Comparison of ENCODE assay signal across 8 mouse cellular contexts in genomic region chr17:36270956-36271585, GRCm38 (mm10). TPM values are rescaled to one million over a fixed set of nuclear protein-coding genes. Genes with fewer than 3 reads are reported as not detected.
A peak's percentile ranks its signal among the peaks of the same experiment; 100 is the strongest.
DNase-seq lines count a peak whose midpoint lies in the region; ATAC-seq and TF ChIP-seq lines count a peak whose summit lies in the region.

No protein-coding gene starts in this region.

- DNase-seq in adipocyte (ENCODE audit: low spot score): peak; percentile 86
- DNase-seq in gastrocnemius, adult 2 months: peak; percentile 93
- peak; percentile 83 to 92 for DNase-seq in left cerebral cortex, adult 18-20 months (ENCODE audit: low spot score in 2 of 2)
- peak; percentile 92 for DNase-seq in lung, postnatal 4 days
- peak; percentile 94 for DNase-seq in retina, postnatal 1 day
- DNase-seq in thymus, postnatal 4 days: peak; percentile 95

- peak overlapping the region; percentile 80 for H3K4me3 ChIP-seq in gastrocnemius, adult 2 months
- H3K4me3 ChIP-seq in hindbrain, embryonic 16.5 days (ENCODE audit: low read length): peak overlapping the region; percentile 95

- H3K4me1 ChIP-seq in hindbrain, embryonic 16.5 days (ENCODE audit: control insufficient read depth, insufficient read depth, low read depth, low read length): peaks cover 30% of the 10 kb centered on the region

- no peaks in the 10 kb centered on the region for H3K9me3 ChIP-seq in hindbrain, embryonic 16.5 days (ENCODE audit: control insufficient read depth, low read length)

- intact Hi-C loops in gastrocnemius, adult 2 months (cut with DNase I): loop anchor here (10.0 kb wide), 1 partner anchor 684 kb away; the partner anchor contains the start of genes Ppp1r11, Znrd1 and Znrd1as

- H3K27me3 ChIP-seq in hindbrain, embryonic 16.5 days (replicated peaks; ENCODE audit: control insufficient read depth, insufficient read depth, low read length): no peaks in the 10 kb centered on the region

- H3K4me2 ChIP-seq in hindbrain, embryonic 16.5 days (ENCODE audit: low read length): peak overlapping the region; percentile 92

- ATAC-seq in common myeloid progenitor, adult 5-6 weeks (replicated peaks; ENCODE audit: low read depth, poor library complexity, severe bottlenecking): peak; percentile 69
- peak; percentile 93 for ATAC-seq in hindbrain, embryonic 16.5 days

- peak overlapping the region; percentile 96 for H3K9ac ChIP-seq in hindbrain, embryonic 16.5 days (ENCODE audit: low read depth, low read length)

- WGBS in hindbrain, embryonic 16.5 days: under 1% methylated on average over 58 of the region's 84 CpGs

- TF ChIP-seq CTCF in gastrocnemius, adult 2 months (IDR thresholded peaks at IDR 0.05): no peak

- H3K27ac ChIP-seq in gastrocnemius, adult 2 months: peak overlapping the region; percentile 100
- H3K27ac ChIP-seq in hindbrain, embryonic 16.5 days (ENCODE audit: low read depth, low read length): peak overlapping the region; percentile 99

- peaks cover 13% of the 10 kb centered on the region for H3K36me3 ChIP-seq in hindbrain, embryonic 16.5 days (ENCODE audit: control insufficient read depth, insufficient read depth, low read length)

RNA-seq across cellular contexts. Expression of gene Trim39, which starts 1.0 kb away (rescaled TPM):
- 12.8 and 18.4 TPM in 2 replicates for total RNA-seq in common myeloid progenitor, adult 5-6 weeks (2017)
- total RNA-seq in gastrocnemius, adult 2 months (2021): 1 to 10 TPM; 7.3 to 7.4 TPM
- 22.1 and 25.4 TPM in 2 replicates for polyA plus RNA-seq in hindbrain, embryonic 16.5 days (2015; fragmentation: Nextera tagmentation; extraction: Ambion mirVana)
- total RNA-seq in left cerebral cortex, adult 18-20 months (2021): 10 to 100 TPM; 22.9 to 25.7 TPM

RNA-seq across cellular contexts. Expression of gene Rpp21, which starts 13.2 kb away (rescaled TPM):
- 19.6 and 21.1 TPM in 2 replicates for total RNA-seq in common myeloid progenitor, adult 5-6 weeks (2017)
- 10 to 100 TPM; 36.5 to 41.1 TPM for total RNA-seq in gastrocnemius, adult 2 months (2021)
- 117 and 131 TPM in 2 replicates for polyA plus RNA-seq in hindbrain, embryonic 16.5 days (2015; fragmentation: Nextera tagmentation; extraction: Ambion mirVana)
- total RNA-seq in left cerebral cortex, adult 18-20 months (2021): 10 to 100 TPM; 39.3 to 43.6 TPM

RNA-seq across cellular contexts. Expression of gene H2-M10.2, which starts 15.2 kb away (rescaled TPM):
- not detected in 2 replicates for total RNA-seq in common myeloid progenitor, adult 5-6 weeks (2017)
- not detected for total RNA-seq in gastrocnemius, adult 2 months (2021)
- 0.14 and 0.19 TPM in 2 replicates for polyA plus RNA-seq in hindbrain, embryonic 16.5 days (2015; fragmentation: Nextera tagmentation; extraction: Ambion mirVana)
- not detected for total RNA-seq in left cerebral cortex, adult 18-20 months (2021)

RNA-seq across cellular contexts. Expression of gene H2-M10.1, which starts 54.9 kb away (rescaled TPM):
- total RNA-seq in common myeloid progenitor, adult 5-6 weeks (2017): not detected in 2 replicates
- total RNA-seq in gastrocnemius, adult 2 months (2021): not detected
- not detected in 2 replicates for polyA plus RNA-seq in hindbrain, embryonic 16.5 days (2015; fragmentation: Nextera tagmentation; extraction: Ambion mirVana)
- not detected for total RNA-seq in left cerebral cortex, adult 18-20 months (2021)

Comparison
In these comparisons a context has a peak if more than half of its experiments do, and no peak if none do; other contexts are left out.
1. Peak in every context shown above with its lines: DNase-seq, ATAC-seq, H3K4me3 ChIP-seq and H3K27ac ChIP-seq.